Mouse (Mus musculus): ENCODE data around the gene B4galnt1. TPM values are rescaled to one million over a fixed set of nuclear protein-coding genes. Genes with fewer than 3 reads are reported as not detected.
A peak's percentile ranks its signal among the peaks of the same experiment; 100 is the strongest.

The B4galnt1 gene
- polyA plus RNA-seq, 1 experiment from 2014 or later, result 3.5 TPM

GRCm38 (mm10) chr10:127194428-127195327 lies 29.7 kb downstream of the B4galnt1 start:
- peaks cover 25% of the 10 kb centered on the region for H3K4me1 ChIP-seq (replicated peaks; ENCODE audit: control insufficient read depth, insufficient read depth, low read length)
- no peaks in the 10 kb centered on the region for H3K9me3 ChIP-seq (ENCODE audit: control insufficient read depth, low read length)
- peak overlapping the region; percentile 94 for H3K27ac ChIP-seq (ENCODE audit: low read length)
- peak; percentile 53 for ATAC-seq (ENCODE audit: low read depth)
- H3K4me2 ChIP-seq (ENCODE audit: low read depth, low read length), result peak overlapping the region; percentile 88
- WGBS, result 5% methylated on average over 22 of the region's 22 CpGs
- H3K36me3 ChIP-seq (ENCODE audit: control insufficient read depth, insufficient read depth, low read length), result 0 out of 2 replicates have a peak, but pooled peaks cover 4% of the 10 kb centered on the region
- no peaks in the 10 kb centered on the region for H3K27me3 ChIP-seq (ENCODE audit: control insufficient read depth, insufficient read depth, low read depth, low read length)
- peak overlapping the region; percentile 83 for H3K4me3 ChIP-seq (ENCODE audit: low read length)
- H3K9ac ChIP-seq (ENCODE audit: low read length), result peak overlapping the region; percentile 89

GRCm38 (mm10) chr10:127195328-127196129 lies 30.5 kb downstream of the B4galnt1 start, which contains the start of gene Dtx3:
Gene Dtx3, minus strand, starts transcription at chr10:127195728.
- WGBS, result under 1% methylated on average over 31 of the region's 47 CpGs
- Histone ChIP-seq H3K4me1 (replicated peaks; ENCODE audit: control insufficient read depth, insufficient read depth, low read length) (peaks cover 17% of the 10 kb centered on the region), H3K9me3 (ENCODE audit: control insufficient read depth, low read length) (no peaks in the 10 kb centered on the region), H3K27ac (ENCODE audit: low read length) (peak within 1 kb of the TSS; percentile 94), H3K9ac (ENCODE audit: low read length) (peak within 1 kb of the TSS; percentile 89), H3K4me2 (ENCODE audit: low read depth, low read length) (peak within 1 kb of the TSS; percentile 88), H3K4me3 (ENCODE audit: low read length) (peak within 1 kb of the TSS; percentile 83), H3K27me3 (ENCODE audit: control insufficient read depth, insufficient read depth, low read depth, low read length) (no peaks in the 10 kb centered on the region), H3K36me3 (ENCODE audit: control insufficient read depth, insufficient read depth, low read length) (0 out of 2 replicates have a peak, but pooled peaks cover 6% of the 10 kb centered on the region)
- ATAC-seq (ENCODE audit: low read depth), result peak; percentile 43

GRCm38 (mm10) chr10:127196392-127196791 lies 31.4 kb downstream of the B4galnt1 start:
- Histone ChIP-seq H3K9ac (ENCODE audit: low read length) (peak overlapping the region; percentile 89), H3K9me3 (ENCODE audit: control insufficient read depth, low read length) (no peaks in the 10 kb centered on the region), H3K4me3 (ENCODE audit: low read length) (peak overlapping the region; percentile 83)

GRCm38 (mm10) chr10:127197104-127197503 lies 32.1 kb downstream of the B4galnt1 start:
- Histone ChIP-seq H3K9ac (ENCODE audit: low read length) (no peak overlapping the region), H3K27me3 (ENCODE audit: control insufficient read depth, insufficient read depth, low read depth, low read length) (no peaks in the 10 kb centered on the region), H3K4me2 (ENCODE audit: low read depth, low read length) (no peak overlapping the region), H3K36me3 (ENCODE audit: control insufficient read depth, insufficient read depth, low read length) (0 out of 2 replicates have a peak, but pooled peaks cover 7% of the 10 kb centered on the region), H3K4me1 (replicated peaks; ENCODE audit: control insufficient read depth, insufficient read depth, low read length) (peaks cover 8% of the 10 kb centered on the region), H3K9me3 (ENCODE audit: control insufficient read depth, low read length) (no peaks in the 10 kb centered on the region), H3K4me3 (ENCODE audit: low read length) (no peak overlapping the region), H3K27ac (ENCODE audit: low read length) (no peak overlapping the region; the same call in 1 of the 2 replicates)
- 85% methylated on average over 8 of the region's 8 CpGs for WGBS
- ATAC-seq (ENCODE audit: low read depth), result no peak

More at GRCm38 (mm10) chr10:127196392-127196791, 31.4 kb downstream of the B4galnt1 start:
- WGBS, result 1% methylated on average over 5 of the region's 5 CpGs
- Histone ChIP-seq H3K36me3 (ENCODE audit: control insufficient read depth, insufficient read depth, low read length) (0 out of 2 replicates have a peak, but pooled peaks cover 6% of the 10 kb centered on the region), H3K27ac (ENCODE audit: low read length) (peak overlapping the region; percentile 94), H3K27me3 (ENCODE audit: control insufficient read depth, insufficient read depth, low read depth, low read length) (no peaks in the 10 kb centered on the region), H3K4me1 (replicated peaks; ENCODE audit: control insufficient read depth, insufficient read depth, low read length) (peaks cover 10% of the 10 kb centered on the region), H3K4me2 (ENCODE audit: low read depth, low read length) (peak overlapping the region; percentile 88)
- ATAC-seq (ENCODE audit: low read depth), result peak; percentile 80

GRCm38 (mm10) chr10:127197505-127198110 lies 32.6 kb downstream of the B4galnt1 start:
- Histone ChIP-seq H3K36me3 (ENCODE audit: control insufficient read depth, insufficient read depth, low read length) (0 out of 2 replicates have a peak, but pooled peaks cover 5% of the 10 kb centered on the region), H3K4me1 (replicated peaks; ENCODE audit: control insufficient read depth, insufficient read depth, low read length) (peaks cover 8% of the 10 kb centered on the region), H3K27ac (ENCODE audit: low read length) (no peak overlapping the region), H3K4me2 (ENCODE audit: low read depth, low read length) (no peak overlapping the region), H3K27me3 (ENCODE audit: control insufficient read depth, insufficient read depth, low read depth, low read length) (no peaks in the 10 kb centered on the region), H3K9me3 (ENCODE audit: control insufficient read depth, low read length) (no peaks in the 10 kb centered on the region), H3K9ac (ENCODE audit: low read length) (no peak overlapping the region), H3K4me3 (ENCODE audit: low read length) (no peak overlapping the region)
- no peak for ATAC-seq (ENCODE audit: low read depth)
- 82% methylated on average over 11 of the region's 11 CpGs for WGBS

- Histone ChIP-seq H3K4me1 (replicated peaks; ENCODE audit: control insufficient read depth, insufficient read depth, low read length) (peaks cover 8% of the 10 kb centered on the region), H3K4me2 (ENCODE audit: low read depth, low read length) (no peak overlapping the region), H3K36me3 (ENCODE audit: control insufficient read depth, insufficient read depth, low read length) (0 out of 2 replicates have a peak, but pooled peaks cover 5% of the 10 kb centered on the region), H3K27me3 (ENCODE audit: control insufficient read depth, insufficient read depth, low read depth, low read length) (no peaks in the 10 kb centered on the region), H3K9me3 (ENCODE audit: control insufficient read depth, low read length) (no peaks in the 10 kb centered on the region), H3K27ac (ENCODE audit: low read length) (no peak overlapping the region), H3K9ac (ENCODE audit: low read length) (no peak overlapping the region), H3K4me3 (ENCODE audit: low read length) (no peak overlapping the region)
- ATAC-seq (ENCODE audit: low read depth), result no peak
- 32% methylated on average over 2 of the region's 2 CpGs for WGBS
These were observed 33.5 kb downstream of the B4galnt1 start for GRCm38 (mm10) chr10:127198492-127198891.

- H3K4me1 ChIP-seq (replicated peaks; ENCODE audit: control insufficient read depth, insufficient read depth, low read length), result peaks cover 8% of the 10 kb centered on the region
- no peak for ATAC-seq (ENCODE audit: low read depth)
- no peak overlapping the region for H3K4me3 ChIP-seq (ENCODE audit: low read length)
- H3K27me3 ChIP-seq (ENCODE audit: control insufficient read depth, insufficient read depth, low read depth, low read length), result no peaks in the 10 kb centered on the region
- H3K36me3 ChIP-seq (ENCODE audit: control insufficient read depth, insufficient read depth, low read length), result 0 out of 2 replicates have a peak, but pooled peaks cover 5% of the 10 kb centered on the region
- H3K9ac ChIP-seq (ENCODE audit: low read length), result no peak overlapping the region
- no peaks in the 10 kb centered on the region for H3K9me3 ChIP-seq (ENCODE audit: control insufficient read depth, low read length)
- 73% methylated on average over 5 of the region's 5 CpGs for WGBS
- no peak overlapping the region for H3K4me2 ChIP-seq (ENCODE audit: low read depth, low read length)
- no peak overlapping the region for H3K27ac ChIP-seq (ENCODE audit: low read length)
These were observed 34.0 kb downstream of the B4galnt1 start for GRCm38 (mm10) chr10:127199068-127199467.

GRCm38 (mm10) chr10:127199474-127199873 lies 34.4 kb downstream of the B4galnt1 start:
- Histone ChIP-seq H3K4me2 (ENCODE audit: low read depth, low read length) (no peak overlapping the region), H3K27ac (ENCODE audit: low read length) (no peak overlapping the region), H3K4me3 (ENCODE audit: low read length) (no peak overlapping the region), H3K4me1 (replicated peaks; ENCODE audit: control insufficient read depth, insufficient read depth, low read length) (peaks cover 4% of the 10 kb centered on the region), H3K9ac (ENCODE audit: low read length) (no peak overlapping the region), H3K9me3 (ENCODE audit: control insufficient read depth, low read length) (no peaks in the 10 kb centered on the region), H3K36me3 (ENCODE audit: control insufficient read depth, insufficient read depth, low read length) (0 out of 2 replicates have a peak, but pooled peaks cover 5% of the 10 kb centered on the region), H3K27me3 (ENCODE audit: control insufficient read depth, insufficient read depth, low read depth, low read length) (no peaks in the 10 kb centered on the region)
- ATAC-seq (ENCODE audit: low read depth), result no peak
- 79% methylated on average over 11 of the region's 11 CpGs for WGBS

Measured in lung, embryonic 16.5 days (tissue).